Mouse (Mus musculus) stomach, postnatal 0 days (tissue): Measurements from ENCODE around the gene Rln3. TPM values are rescaled to one million over a fixed set of nuclear protein-coding genes. Genes with fewer than 3 reads are reported as not detected.

ENCODE experiments used
- ATAC-seq: fragments of 200-750 bp; cut with Nextera tagmentation; 2 replicates; pipeline ENCODE4 v1.8.0; 2017; ENCODE audit not compliant: low FRiP score, low TSS enrichment
- DNase-seq: peaks from one replicate; pipeline ENCODE4 v3.0.0-alpha.2; 2016; ENCODE audit warnings: low spot score
- H3K27ac ChIP-seq: fragments of 300-500 bp; sonication (generic); replicated peaks from 2 replicates; pipeline ENCODE4 v1.5.1; 2014; ENCODE audit warnings: mild to moderate bottlenecking, control low read depth
- H3K27me3 ChIP-seq: fragments of 300-500 bp; sonication (generic); 2 replicates; pipeline ENCODE4 v1.6.1; 2014; ENCODE audit warnings: low read length; ENCODE audit not compliant: control insufficient read depth, insufficient read depth
- H3K36me3 ChIP-seq: fragments of 300-500 bp; sonication (generic); 2 replicates; pipeline ENCODE4 v1.6.1; 2014; ENCODE audit warnings: low read length, mixed read lengths; ENCODE audit not compliant: control insufficient read depth, insufficient read depth
- H3K4me1 ChIP-seq: fragments of 300-500 bp; sonication (generic); replicated peaks from 2 replicates; pipeline ENCODE4 v1.6.1; 2014; ENCODE audit warnings: antibody characterized with exemption; ENCODE audit not compliant: control insufficient read depth, insufficient read depth
- H3K4me2 ChIP-seq: fragments of 300-500 bp; sonication (generic); replicated peaks from 2 replicates; pipeline ENCODE4 v1.6.1; 2014; ENCODE audit warnings: low read depth, mild to moderate bottlenecking, control low read depth, moderate library complexity
- H3K4me3 ChIP-seq: fragments of 300-500 bp; sonication (generic); 2 replicates; pipeline ENCODE4 v1.5.1; 2014; ENCODE audit warnings: low read depth, low read length, control low read depth
- H3K9ac ChIP-seq: fragments of 300-500 bp; sonication (generic); 2 replicates; pipeline ENCODE4 v1.6.1; 2014; ENCODE audit warnings: mild to moderate bottlenecking, low read length, control low read depth, mixed read lengths
- H3K9me3 ChIP-seq: fragments of 300-500 bp; sonication (generic); 2 replicates; pipeline ENCODE4 v1.6.1; 2016; ENCODE audit warnings: low read length; ENCODE audit not compliant: control insufficient read depth
- CTCF ChIP-seq: IDR thresholded peaks from 2 replicates; pipeline ENCODE4 v1.5.1; 2016; ENCODE audit warnings: antibody characterized with exemption, low read depth, mild to moderate bottlenecking, moderate library complexity
- EP300 ChIP-seq: optimal IDR thresholded peaks from 2 replicates; pipeline ENCODE3; 2016; ENCODE audit warnings: antibody characterized with exemption
- WGBS: fragments of 180-500 bp; shearing (Covaris S2); extraction: QIAGEN DNeasy Blood & Tissue Kit; methylation state at CpG from one replicate; pipeline ENCODE4 v1.1.7; 2014; 5-methylcytosine and 5-hydroxymethylcytosine counted together
- polyA plus RNA-seq: library from polyadenylated mRNA; unstranded; fragments of >200 nt; fragmentation: Nextera tagmentation; extraction: Ambion mirVana; gene quantifications from 2 replicates; pipeline ENCODE4 v1.2.1, GENCODE M21; 2015

Rln3 gene
- polyA plus RNA-seq, 1 experiment from 2014 or later: not detected

GRCm38 (mm10) chr8:84063861-84064610, 19.2 kb upstream of the Rln3 start:
- Histone ChIP-seq H3K4me2 (no peak overlapping the region), H3K27ac (no peak overlapping the region), H3K4me3 (no peak overlapping the region), H3K4me1 (peaks cover 5% of the 10 kb centered on the region; the same call in 1 of the 2 replicates), H3K9ac (no peak overlapping the region), H3K27me3 (no peaks in the 10 kb centered on the region), H3K36me3 (no peaks in the 10 kb centered on the region), H3K9me3 (no peaks in the 10 kb centered on the region)
- WGBS: 62% methylated on average over 8 of the region's 8 CpGs
- ATAC-seq (no peak), DNase-seq (no peak)
- TF ChIP-seq CTCF (no peak), EP300 (no peak)

- Histone ChIP-seq H3K27ac (no peak overlapping the region), H3K4me1 (no peaks in the 10 kb centered on the region), H3K36me3 (no peaks in the 10 kb centered on the region), H3K9me3 (no peaks in the 10 kb centered on the region), H3K4me2 (no peak overlapping the region), H3K4me3 (no peak overlapping the region), H3K9ac (no peak overlapping the region), H3K27me3 (no peaks in the 10 kb centered on the region)
- ATAC-seq (no peak), DNase-seq (no peak)
- 81% methylated on average over 2 of the region's 2 CpGs for WGBS
- TF ChIP-seq EP300 (no peak), CTCF (no peak)
These were observed 15.4 kb upstream of the Rln3 start for GRCm38 (mm10) chr8:84060245-84060644.

GRCm38 (mm10) chr8:84059226-84059625, 14.4 kb upstream of the Rln3 start:
- 90% methylated on average over 2 of the region's 2 CpGs for WGBS
- Histone ChIP-seq H3K9ac (no peak overlapping the region), H3K4me1 (no peaks in the 10 kb centered on the region), H3K27ac (no peak overlapping the region), H3K4me3 (no peak overlapping the region), H3K27me3 (no peaks in the 10 kb centered on the region), H3K4me2 (no peak overlapping the region), H3K9me3 (no peaks in the 10 kb centered on the region), H3K36me3 (no peaks in the 10 kb centered on the region)
- TF ChIP-seq EP300 (no peak), CTCF (peak; percentile 13; the same call in 1 of the 2 replicates)
- DNase-seq (no peak), ATAC-seq (no peak)

GRCm38 (mm10) chr8:84057827-84058226, 13.0 kb upstream of the Rln3 start:
- no peak for DNase-seq
- TF ChIP-seq EP300: no peak
- TF ChIP-seq CTCF: no peak
- H3K9ac ChIP-seq: no peak overlapping the region
- no peak overlapping the region for H3K4me2 ChIP-seq
- no peak overlapping the region for H3K4me3 ChIP-seq
- no peaks in the 10 kb centered on the region for H3K36me3 ChIP-seq
- no peaks in the 10 kb centered on the region for H3K4me1 ChIP-seq
- H3K27ac ChIP-seq: no peak overlapping the region
- ATAC-seq: 0 out of 2 replicates have a peak, but pooled peaks have one; percentile 63
- H3K9me3 ChIP-seq: no peaks in the 10 kb centered on the region
- H3K27me3 ChIP-seq: no peaks in the 10 kb centered on the region
- WGBS: 95% methylated on average over 1 of the region's 1 CpGs

GRCm38 (mm10) chr8:84053229-84053628, 8.4 kb upstream of the Rln3 start:
- Histone ChIP-seq H3K27me3 (no peaks in the 10 kb centered on the region), H3K4me2 (no peak overlapping the region), H3K4me1 (no peaks in the 10 kb centered on the region), H3K4me3 (no peak overlapping the region), H3K9me3 (no peaks in the 10 kb centered on the region), H3K9ac (no peak overlapping the region), H3K27ac (no peak overlapping the region), H3K36me3 (no peaks in the 10 kb centered on the region)
- 66% methylated on average over 5 of the region's 5 CpGs for WGBS
- 0 out of 2 replicates have a peak, but pooled peaks have one; percentile 10 for TF ChIP-seq CTCF
- TF ChIP-seq EP300: no peak
- ATAC-seq (no peak), DNase-seq (no peak)

- peak; percentile 90 for ATAC-seq
- Histone ChIP-seq H3K27ac (no peak overlapping the region), H3K4me3 (no peak overlapping the region), H3K4me1 (no peaks in the 10 kb centered on the region), H3K9me3 (no peaks in the 10 kb centered on the region), H3K9ac (no peak overlapping the region), H3K27me3 (no peaks in the 10 kb centered on the region), H3K4me2 (no peak overlapping the region), H3K36me3 (no peaks in the 10 kb centered on the region)
- TF ChIP-seq EP300 (no peak), CTCF (no peak)
- DNase-seq: peak; percentile 86
- 47% methylated on average over 3 of the region's 3 CpGs for WGBS
These were observed 7.9 kb upstream of the Rln3 start for GRCm38 (mm10) chr8:84052746-84053145.
